Mouse (Mus musculus): Measurements from ENCODE around the gene Psapl1. TPM values are rescaled to one million over a fixed set of nuclear protein-coding genes. Genes with fewer than 3 reads are reported as not detected.

Gene Psapl1
- polyA plus RNA-seq (2012; rRNA removed): 0.03 TPM in 1 of 2 replicates, not detected in the other

GRCm38 (mm10) chr5:36203916-36204315 lies at the start of gene Psapl1:
Psapl1 (plus strand) TSS chr5:36204021.

Other genes with a start within 250 kb of the Psapl1 start
- gene Sorcs2, start 194.1 kb downstream of the Psapl1 start, polyA plus RNA-seq (2012; rRNA removed): 13.1 and 15.0 TPM in 2 replicates

All from central nervous system, embryonic 18 days (tissue).